Mouse (Mus musculus) lung, adult 2 months (tissue): ENCODE results near the gene Orm2. TPM values are rescaled to one million over a fixed set of nuclear protein-coding genes. Genes with fewer than 3 reads are reported as not detected.

Experiments used
- DNase-seq: peaks from one replicate; pipeline ENCODE4 v3.0.0; 2022
- H3K4me1 ChIP-seq: fragments of 200-500 bp; 2 replicates; pipeline ENCODE4 v1.6.1; 2011; ENCODE audit warnings: low read length; ENCODE audit not compliant: control insufficient read depth, insufficient read depth
- H3K4me3 ChIP-seq: fragments of 200-500 bp; replicated peaks from 2 replicates; pipeline ENCODE3; 2011; ENCODE audit warnings: low read depth, mild to moderate bottlenecking, control low read depth, low read length; ENCODE audit errors: extremely low read depth
- CTCF ChIP-seq: fragments of 200-500 bp; IDR thresholded peaks from 2 replicates; pipeline ENCODE4 v1.5.1; 2011; ENCODE audit warnings: mild to moderate bottlenecking, low read length, control low read depth; ENCODE audit not compliant: insufficient read depth
- POLR2A ChIP-seq: fragments of 200-500 bp; IDR thresholded peaks from 2 replicates; pipeline ENCODE4 v1.6.1; 2011; ENCODE audit warnings: low read depth, mild to moderate bottlenecking, control low read depth, low read length, borderline replicate concordance; ENCODE audit errors: extremely low read depth
- WGBS: fragments of 180-500 bp; shearing (Covaris S2); methylation state at CpG from one replicate; pipeline ENCODE4 v1.1.7; 2018; 5-methylcytosine and 5-hydroxymethylcytosine counted together
- polyA plus RNA-seq: library from polyadenylated mRNA; depleted of rRNA; stranded (reverse); fragments of >200 nt; gene quantifications from 2 replicates; pipeline ENCODE4 v1.2.3, GENCODE M21; 2012; rRNA removed

The Orm2 gene
- polyA plus RNA-seq, 1 experiment, result 0.45 TPM

- Histone ChIP-seq H3K4me3 (no peak overlapping the region), H3K4me1 (0 out of 2 replicates have a peak, but pooled peaks cover 3% of the 10 kb centered on the region)
- 62% methylated on average over 5 of the region's 5 CpGs for WGBS
- no peak for TF ChIP-seq CTCF
- TF ChIP-seq POLR2A, result no peak
- DNase-seq, result no peak
Observed at GRCm38 (mm10) chr4:63411222-63411621, 49.0 kb downstream of the Orm2 start.

GRCm38 (mm10) chr4:63414951-63415350, 52.7 kb downstream of the Orm2 start:
- TF ChIP-seq POLR2A (no peak), CTCF (no peak)
- H3K4me3 ChIP-seq, result no peak overlapping the region

More at GRCm38 (mm10) chr4:63414951-63415350, 52.7 kb downstream of the Orm2 start:
- 49% methylated on average over 5 of the region's 5 CpGs for WGBS
- DNase-seq, result no peak
- H3K4me1 ChIP-seq, result no peaks in the 10 kb centered on the region

Other genes starting within 250 kb of the Orm2 start
- 0.26 and 1.4 TPM in 2 replicates for gene Ambp, start 207.7 kb upstream of the Orm2 start, polyA plus RNA-seq
- gene Kif12, start 190.3 kb upstream of the Orm2 start, polyA plus RNA-seq, result 0.11 TPM in 1 of 2 replicates, not detected in the other
- gene Col27a1, start 148.4 kb upstream of the Orm2 start, polyA plus RNA-seq, result 11.2 and 11.5 TPM in 2 replicates
- gene Orm1, start 17.9 kb upstream of the Orm2 start, polyA plus RNA-seq, result 3.9 and 4.7 TPM in 2 replicates
- 0.22 and 0.50 TPM in 2 replicates for gene Orm3, start 6.3 kb upstream of the Orm2 start, polyA plus RNA-seq
- gene Akna, start 40.9 kb downstream of the Orm2 start, polyA plus RNA-seq, result 22.2 and 22.7 TPM in 2 replicates
- 6.4 and 7.8 TPM in 2 replicates for gene Whrn, start 133.5 kb downstream of the Orm2 start, polyA plus RNA-seq
- 48.3 and 56.6 TPM in 2 replicates for gene Atp6v1g1, start 182.3 kb downstream of the Orm2 start, polyA plus RNA-seq
- gene Tmem268, start 196.3 kb downstream of the Orm2 start, polyA plus RNA-seq, result 11.2 and 15.2 TPM in 2 replicates
- gene Gm11213, start 242.8 kb downstream of the Orm2 start, polyA plus RNA-seq, result not detected in 2 replicates